Mouse (Mus musculus) kidney, embryonic 15.5 days (tissue): Measurements from ENCODE around the gene 4930583I09Rik. TPM values are rescaled to one million over a fixed set of nuclear protein-coding genes. Genes with fewer than 3 reads are reported as not detected.

ENCODE experiments used
- ATAC-seq: fragments of 200-750 bp; cut with Nextera tagmentation; replicated peaks from 2 replicates; pipeline ENCODE4 v1.8.0; 2017; ENCODE audit warnings: moderate TSS enrichment; ENCODE audit not compliant: low FRiP score
- H3K27ac ChIP-seq: fragments of 300-500 bp; sonication (generic); 2 replicates; pipeline ENCODE4 v1.5.1; 2015; ENCODE audit warnings: mild to moderate bottlenecking, inconsistent platforms
- H3K27me3 ChIP-seq: fragments of 300-500 bp; sonication (generic); 2 replicates; pipeline ENCODE4 v1.6.1; 2015; ENCODE audit warnings: inconsistent platforms
- H3K36me3 ChIP-seq: fragments of 300-500 bp; sonication (generic); 2 replicates; pipeline ENCODE4 v1.6.1; 2015; ENCODE audit warnings: inconsistent platforms
- H3K4me1 ChIP-seq: fragments of 300-500 bp; sonication (generic); 2 replicates; pipeline ENCODE4 v1.6.1; 2015; ENCODE audit warnings: inconsistent platforms
- H3K4me2 ChIP-seq: fragments of 300-500 bp; sonication (generic); 2 replicates; pipeline ENCODE4 v1.6.1; 2015; ENCODE audit warnings: moderate library complexity, mild to moderate bottlenecking, inconsistent platforms
- H3K4me3 ChIP-seq: fragments of 300-500 bp; sonication (generic); replicated peaks from 2 replicates; pipeline ENCODE4 v1.5.1; 2015; ENCODE audit warnings: mild to moderate bottlenecking, inconsistent platforms
- H3K9ac ChIP-seq: fragments of 300-500 bp; sonication (generic); 2 replicates; pipeline ENCODE4 v1.6.1; 2015; ENCODE audit warnings: mild to moderate bottlenecking, inconsistent platforms
- H3K9me3 ChIP-seq: fragments of 300-500 bp; sonication (generic); replicated peaks from 2 replicates; pipeline ENCODE4 v1.6.1; 2016; ENCODE audit warnings: inconsistent platforms
- WGBS: fragments of 180-500 bp; shearing (Covaris S2); methylation state at CpG from one replicate; pipeline ENCODE4 v1.1.7; 2015; ENCODE audit warnings: mixed read lengths; 5-methylcytosine and 5-hydroxymethylcytosine counted together
- polyA plus RNA-seq: library from polyadenylated mRNA; unstranded; fragments of >200 nt; fragmentation: Nextera tagmentation; extraction: Ambion mirVana; gene quantifications from 2 replicates; pipeline ENCODE4 v1.2.1, GENCODE M21; 2015

4930583I09Rik gene
- polyA plus RNA-seq, result not detected in 2 replicates

- H3K4me2 ChIP-seq, result no peak within 1 kb of the TSS
- 62% methylated on average over 6 of the region's 6 CpGs for WGBS
Observed at GRCm38 (mm10) chr17:64835928-64836327, at the start of gene 4930583I09Rik. Gene 4930583I09Rik, minus strand, starts transcription at chr17:64836071.

GRCm38 (mm10) chr17:64876111-64876510, 40.2 kb upstream of the 4930583I09Rik start:
- Histone ChIP-seq H3K27me3 (no peaks in the 10 kb centered on the region), H3K9me3 (no peaks in the 10 kb centered on the region), H3K4me2 (no peak overlapping the region), H3K9ac (no peak overlapping the region), H3K27ac (no peak overlapping the region), H3K36me3 (no peaks in the 10 kb centered on the region), H3K4me3 (no peak overlapping the region), H3K4me1 (peaks cover 6% of the 10 kb centered on the region; the same call in 1 of the 2 replicates)
- ATAC-seq, result no peak
- 85% methylated on average over 12 of the region's 12 CpGs for WGBS

More at GRCm38 (mm10) chr17:64835928-64836327, at the start of gene 4930583I09Rik:
- Histone ChIP-seq H3K27me3 (no peaks in the 10 kb centered on the region), H3K9ac (no peak within 1 kb of the TSS), H3K27ac (no peak within 1 kb of the TSS), H3K36me3 (no peaks in the 10 kb centered on the region), H3K4me3 (no peak within 1 kb of the TSS), H3K9me3 (no peaks in the 10 kb centered on the region), H3K4me1 (no peaks in the 10 kb centered on the region)
- ATAC-seq, result no peak

DNA sequence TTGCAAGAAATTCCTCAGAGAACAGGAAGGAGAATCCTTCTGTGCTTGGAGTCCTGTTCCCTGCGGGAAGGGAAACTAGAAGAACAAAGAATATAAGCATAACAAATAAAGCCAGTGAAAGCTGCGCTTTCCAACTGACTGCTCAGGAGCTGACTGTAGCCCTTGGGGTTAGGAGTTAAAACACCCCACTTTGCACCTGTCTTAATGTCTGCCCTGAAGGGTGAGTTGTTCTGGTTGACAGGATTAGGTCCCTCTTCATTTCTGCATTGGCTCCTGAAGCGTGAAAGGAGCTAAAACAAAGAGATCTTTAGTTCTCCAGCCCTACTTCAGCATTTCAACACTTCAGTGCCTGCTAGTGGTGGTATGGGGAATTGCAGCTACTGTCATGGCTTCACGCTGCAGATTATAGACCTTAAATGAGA, 37.8 kb upstream of the 4930583I09Rik start:
- WGBS, result 27% methylated on average over 4 of the region's 4 CpGs
- Histone ChIP-seq H3K4me1 (peaks cover 6% of the 10 kb centered on the region; the same call in 1 of the 2 replicates), H3K9ac (no peak overlapping the region), H3K27me3 (no peaks in the 10 kb centered on the region), H3K4me3 (no peak overlapping the region), H3K27ac (peak overlapping the region; percentile 67), H3K36me3 (no peaks in the 10 kb centered on the region), H3K9me3 (no peaks in the 10 kb centered on the region), H3K4me2 (no peak overlapping the region)
- peak; percentile 92 for ATAC-seq

DNA sequence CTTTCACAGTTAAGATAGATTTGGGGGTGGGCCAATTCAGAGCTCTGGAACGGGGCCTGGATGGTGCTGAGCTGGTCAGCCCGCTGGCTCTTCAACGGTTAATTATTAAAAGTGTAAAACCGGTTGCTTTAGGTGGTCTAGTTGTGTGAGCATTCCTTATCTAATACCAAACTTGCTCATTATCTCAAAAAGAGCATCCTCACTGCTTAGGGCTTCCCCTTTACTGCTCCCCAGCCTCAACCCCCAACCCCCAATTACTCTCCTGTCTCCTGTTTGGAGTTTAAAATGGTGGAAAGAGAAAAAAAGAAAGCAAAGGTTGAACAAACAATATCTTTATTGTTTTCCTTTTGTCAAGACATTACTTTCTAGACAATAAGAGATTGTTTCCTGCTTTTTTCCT, 27.9 kb upstream of the 4930583I09Rik start:
- no peak overlapping the region for H3K4me3 ChIP-seq
- H3K27me3 ChIP-seq, result no peaks in the 10 kb centered on the region
- H3K4me2 ChIP-seq, result no peak overlapping the region
- WGBS, result 63% methylated on average over 4 of the region's 4 CpGs
- H3K9me3 ChIP-seq, result no peaks in the 10 kb centered on the region
- H3K27ac ChIP-seq, result no peak overlapping the region
- H3K9ac ChIP-seq, result no peak overlapping the region
- no peaks in the 10 kb centered on the region for H3K36me3 ChIP-seq
- no peaks in the 10 kb centered on the region; the same call in 1 of the 2 replicates for H3K4me1 ChIP-seq
- ATAC-seq, result peak; percentile 64; the same call in 1 of the 2 replicates

DNA sequence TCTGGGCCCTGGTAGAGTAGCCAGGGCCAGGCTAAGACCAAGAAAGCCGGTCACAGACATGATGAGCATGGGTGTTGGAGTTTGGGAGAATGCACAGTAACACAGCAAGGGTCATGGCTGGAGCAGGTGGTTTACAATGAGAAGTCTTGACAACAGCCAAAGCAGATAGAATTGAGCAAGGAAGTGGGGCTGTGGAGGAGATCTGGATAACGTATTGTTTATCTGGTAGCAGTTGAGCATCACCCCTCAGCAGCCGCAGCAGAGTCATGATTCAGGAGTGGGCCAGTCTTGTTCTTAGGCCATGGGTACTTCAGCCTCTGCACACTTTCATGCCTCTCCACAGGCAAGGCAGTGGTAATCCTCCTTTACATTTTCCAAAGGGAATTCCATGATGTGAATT, 25.1 kb upstream of the 4930583I09Rik start:
- no peak overlapping the region for H3K27ac ChIP-seq
- no peak overlapping the region for H3K4me2 ChIP-seq
- 82% methylated on average over 3 of the region's 3 CpGs for WGBS
- H3K9me3 ChIP-seq, result no peaks in the 10 kb centered on the region
- no peaks in the 10 kb centered on the region for H3K27me3 ChIP-seq
- H3K4me1 ChIP-seq, result no peaks in the 10 kb centered on the region; the same call in 1 of the 2 replicates
- no peaks in the 10 kb centered on the region for H3K36me3 ChIP-seq
- no peak overlapping the region for H3K4me3 ChIP-seq
- H3K9ac ChIP-seq, result no peak overlapping the region
- ATAC-seq, result no peak

DNA sequence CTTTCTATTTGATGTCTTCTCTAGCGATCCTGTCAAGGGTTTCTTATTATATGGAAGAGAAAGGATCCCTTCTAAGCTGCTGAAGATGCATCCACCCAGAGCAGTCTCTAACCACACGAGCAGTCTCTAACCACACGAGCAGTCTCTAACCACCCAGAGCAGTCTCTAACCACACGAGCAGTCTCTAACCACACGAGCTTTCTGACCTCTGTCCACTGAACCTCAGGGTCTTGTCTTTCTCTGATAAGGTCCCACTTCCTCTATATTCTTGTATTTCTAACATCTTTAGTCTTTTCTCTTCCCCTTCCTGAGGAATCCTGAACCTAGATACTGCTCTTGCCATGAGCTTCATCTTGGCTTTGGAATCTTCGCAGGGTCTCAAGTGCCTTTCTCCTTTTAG, 23.0 kb upstream of the 4930583I09Rik start:
- Histone ChIP-seq H3K27me3 (no peaks in the 10 kb centered on the region), H3K9me3 (no peaks in the 10 kb centered on the region), H3K36me3 (no peaks in the 10 kb centered on the region), H3K9ac (no peak overlapping the region), H3K4me1 (no peaks in the 10 kb centered on the region; the same call in 1 of the 2 replicates), H3K4me3 (no peak overlapping the region), H3K4me2 (no peak overlapping the region), H3K27ac (no peak overlapping the region)
- WGBS, result 80% methylated on average over 6 of the region's 6 CpGs
- ATAC-seq, result no peak

- no peak overlapping the region for H3K27ac ChIP-seq
- no peaks in the 10 kb centered on the region for H3K36me3 ChIP-seq
- no peak overlapping the region for H3K9ac ChIP-seq
- H3K9me3 ChIP-seq, result no peaks in the 10 kb centered on the region
- ATAC-seq, result no peak
- no peak overlapping the region for H3K4me2 ChIP-seq
- H3K4me1 ChIP-seq, result no peaks in the 10 kb centered on the region
- WGBS, result 84% methylated on average over 4 of the region's 4 CpGs
- no peaks in the 10 kb centered on the region for H3K27me3 ChIP-seq
- H3K4me3 ChIP-seq, result no peak overlapping the region
Observed at GRCm38 (mm10) chr17:64848031-64848430, 12.2 kb upstream of the 4930583I09Rik start.

- WGBS, result 81% methylated on average over 1 of the region's 1 CpGs
- H3K4me3 ChIP-seq, result no peak overlapping the region
- no peak for ATAC-seq
- no peaks in the 10 kb centered on the region for H3K9me3 ChIP-seq
- no peaks in the 10 kb centered on the region for H3K27me3 ChIP-seq
- no peak overlapping the region for H3K4me2 ChIP-seq
- no peaks in the 10 kb centered on the region for H3K36me3 ChIP-seq
- no peaks in the 10 kb centered on the region for H3K4me1 ChIP-seq
- no peak overlapping the region for H3K27ac ChIP-seq
- no peak overlapping the region for H3K9ac ChIP-seq
Observed at GRCm38 (mm10) chr17:64846654-64847053, 10.8 kb upstream of the 4930583I09Rik start.

- H3K4me3 ChIP-seq, result no peak overlapping the region
- H3K36me3 ChIP-seq, result no peaks in the 10 kb centered on the region
- ATAC-seq, result no peak
- H3K4me1 ChIP-seq, result no peaks in the 10 kb centered on the region
- H3K4me2 ChIP-seq, result no peak overlapping the region
- H3K9ac ChIP-seq, result no peak overlapping the region
- H3K9me3 ChIP-seq, result no peaks in the 10 kb centered on the region
- no peaks in the 10 kb centered on the region for H3K27me3 ChIP-seq
- no peak overlapping the region for H3K27ac ChIP-seq
- 31% methylated on average over 7 of the region's 7 CpGs for WGBS
Observed at GRCm38 (mm10) chr17:64836892-64837291, 1.0 kb upstream of the 4930583I09Rik start.

DNA sequence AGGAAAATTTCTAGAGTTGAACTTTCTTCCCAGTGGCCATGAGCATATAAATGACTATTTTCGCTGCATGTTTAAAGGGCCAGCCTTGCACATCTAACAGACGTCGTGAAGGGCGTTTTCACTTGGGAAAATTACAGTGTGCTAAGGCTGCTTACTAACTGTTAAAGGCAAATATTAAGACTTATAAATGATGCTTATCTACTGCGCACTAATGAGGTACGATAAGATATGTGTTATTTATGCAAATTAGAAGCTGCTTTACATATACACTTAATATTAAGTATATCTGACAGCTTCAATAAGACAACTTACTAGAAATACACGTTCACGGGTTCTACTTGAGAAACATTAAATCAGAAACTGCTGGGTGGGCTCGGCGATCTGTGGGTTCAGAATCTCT, 481 bp upstream of the 4930583I09Rik start:
- H3K4me3 ChIP-seq, result no peak overlapping the region
- no peaks in the 10 kb centered on the region for H3K36me3 ChIP-seq
- no peaks in the 10 kb centered on the region for H3K4me1 ChIP-seq
- no peak overlapping the region for H3K9ac ChIP-seq
- no peak overlapping the region for H3K27ac ChIP-seq
- H3K4me2 ChIP-seq, result no peak overlapping the region
- no peaks in the 10 kb centered on the region for H3K27me3 ChIP-seq
- 84% methylated on average over 10 of the region's 10 CpGs for WGBS
- H3K9me3 ChIP-seq, result no peaks in the 10 kb centered on the region
- ATAC-seq, result no peak

GRCm38 (mm10) chr17:64833906-64834490, 1.9 kb downstream of the 4930583I09Rik start:
- Histone ChIP-seq H3K4me3 (no peak overlapping the region), H3K4me2 (no peak overlapping the region), H3K9ac (no peak overlapping the region), H3K4me1 (no peaks in the 10 kb centered on the region), H3K36me3 (no peaks in the 10 kb centered on the region), H3K27me3 (no peaks in the 10 kb centered on the region), H3K9me3 (no peaks in the 10 kb centered on the region), H3K27ac (no peak overlapping the region)
- ATAC-seq, result no peak
- WGBS, result 57% methylated on average over 7 of the region's 7 CpGs

GRCm38 (mm10) chr17:64833071-64833470, 2.8 kb downstream of the 4930583I09Rik start:
- no peak for ATAC-seq
- 90% methylated on average over 2 of the region's 2 CpGs for WGBS

DNA sequence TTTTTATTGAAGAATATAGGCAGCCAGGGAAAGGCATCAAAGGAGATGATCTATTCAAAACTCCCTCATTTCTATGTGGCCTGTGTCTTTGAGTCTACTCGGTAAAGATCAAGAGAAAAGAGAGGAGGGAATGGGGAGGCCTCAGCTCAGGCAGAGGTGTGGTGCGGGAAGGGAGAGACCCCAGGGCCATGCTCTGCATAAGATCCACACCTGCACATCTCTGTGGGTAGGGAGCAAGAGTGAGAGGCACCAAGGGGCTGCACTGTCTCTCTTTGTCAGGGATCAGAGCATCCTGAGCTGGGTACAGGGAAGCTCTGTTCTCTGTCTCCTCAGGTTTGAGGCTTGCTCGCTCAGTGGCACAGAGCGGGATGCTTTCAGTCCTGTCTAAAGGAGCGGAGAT, 8.4 kb downstream of the 4930583I09Rik start:
- ATAC-seq, result no peak
- Histone ChIP-seq H3K4me2 (no peak overlapping the region), H3K4me1 (no peaks in the 10 kb centered on the region), H3K27me3 (no peaks in the 10 kb centered on the region), H3K9ac (no peak overlapping the region), H3K4me3 (no peak overlapping the region), H3K27ac (no peak overlapping the region), H3K9me3 (no peaks in the 10 kb centered on the region), H3K36me3 (no peaks in the 10 kb centered on the region)
- 87% methylated on average over 5 of the region's 5 CpGs for WGBS

More at GRCm38 (mm10) chr17:64833071-64833470, 2.8 kb downstream of the 4930583I09Rik start:
- H3K4me3 ChIP-seq, result no peak overlapping the region
- H3K4me2 ChIP-seq, result no peak overlapping the region
- H3K27me3 ChIP-seq, result no peaks in the 10 kb centered on the region
- H3K9me3 ChIP-seq, result no peaks in the 10 kb centered on the region
- no peaks in the 10 kb centered on the region for H3K4me1 ChIP-seq
- H3K36me3 ChIP-seq, result no peaks in the 10 kb centered on the region
- H3K27ac ChIP-seq, result no peak overlapping the region
- no peak overlapping the region for H3K9ac ChIP-seq
